Mouse (Mus musculus) heart, postnatal 0 days (tissue): ENCODE data around the gene 4932414N04Rik. TPM values are rescaled to one million over a fixed set of nuclear protein-coding genes. Genes with fewer than 3 reads are reported as not detected.
"Not testable (repeated sequence)": the region's sequence is repeated elsewhere in the genome, so short reads cannot be mapped to it uniquely, and the experiment has no call there.

ENCODE experiments used
- ATAC-seq: fragments of 200-750 bp; cut with Nextera tagmentation; 2 replicates; pipeline ENCODE4 v1.8.0; 2017; ENCODE audit warnings: low read depth, moderate number of reproducible peaks, moderate library complexity; ENCODE audit not compliant: insufficient read depth
- DNase-seq: peaks from one replicate; pipeline ENCODE4 v3.0.0-alpha.2; 2016; ENCODE audit warnings: low spot score
- H3K27ac ChIP-seq: fragments of 300-500 bp; sonication (generic); 2 replicates; pipeline ENCODE4 v1.5.1; 2014; ENCODE audit warnings: low read depth, mild to moderate bottlenecking
- H3K27me3 ChIP-seq: fragments of 300-500 bp; sonication (generic); 2 replicates; pipeline ENCODE4 v1.6.1; 2014; ENCODE audit warnings: low read length, mixed read lengths; ENCODE audit not compliant: control insufficient read depth, insufficient read depth
- H3K36me3 ChIP-seq: fragments of 300-500 bp; sonication (generic); replicated peaks from 2 replicates; pipeline ENCODE4 v1.6.1; 2014; ENCODE audit warnings: low read length, mixed read lengths; ENCODE audit not compliant: control insufficient read depth, insufficient read depth
- H3K4me1 ChIP-seq: fragments of 300-500 bp; sonication (generic); 2 replicates; pipeline ENCODE4 v1.6.1; 2014; ENCODE audit warnings: antibody characterized with exemption; ENCODE audit not compliant: control insufficient read depth, insufficient read depth
- H3K4me2 ChIP-seq: fragments of 300-500 bp; sonication (generic); 2 replicates; pipeline ENCODE4 v1.6.1; 2014; ENCODE audit warnings: low read depth, mild to moderate bottlenecking, low read length, moderate library complexity
- H3K4me3 ChIP-seq: fragments of 300-500 bp; sonication (generic); 2 replicates; pipeline ENCODE4 v1.5.1; 2014; ENCODE audit warnings: low read depth, low read length
- H3K9ac ChIP-seq: fragments of 300-500 bp; sonication (generic); replicated peaks from 2 replicates; pipeline ENCODE4 v1.6.1; 2014; ENCODE audit warnings: low read depth, low read length, mixed read lengths
- H3K9me3 ChIP-seq: fragments of 300-500 bp; sonication (generic); replicated peaks from 2 replicates; pipeline ENCODE4 v1.6.1; 2016; ENCODE audit warnings: low read length; ENCODE audit not compliant: control insufficient read depth
- CTCF ChIP-seq: IDR thresholded peaks from 2 replicates; pipeline ENCODE4 v1.5.1; 2016; ENCODE audit warnings: antibody characterized with exemption, control low read depth, low read depth
- EP300 ChIP-seq: IDR thresholded peaks from 2 replicates; pipeline ENCODE4 v1.6.1; 2016; ENCODE audit warnings: antibody characterized with exemption, low read depth
- WGBS: fragments of 180-500 bp; shearing (Covaris S2); extraction: QIAGEN DNeasy Blood & Tissue Kit; methylation state at CpG from one replicate; pipeline ENCODE4 v1.1.7; 2014; 5-methylcytosine and 5-hydroxymethylcytosine counted together
- polyA plus RNA-seq: library from polyadenylated mRNA; unstranded; fragments of >200 nt; fragmentation: Nextera tagmentation; extraction: Ambion mirVana; gene quantifications from 2 replicates; pipeline ENCODE4 v1.2.1, GENCODE M21; 2015
- total RNA-seq: library from RNA; depleted of rRNA; stranded (reverse); fragments of >200 nt; gene quantifications from 2 replicates; pipeline ENCODE4 v1.2.3, GENCODE M21; 2014; ENCODE audit warnings: low replicate concordance

The 4932414N04Rik gene
- total and polyA plus RNA-seq, 2 experiments from 2014 or later, result not detected

GRCm38 (mm10) chr2:68756793-68757192 lies 100.5 kb downstream of the 4932414N04Rik start:
- peak; percentile 47; the same call in 1 of the 2 replicates for ATAC-seq
- Histone ChIP-seq H3K4me1 (no peaks in the 10 kb centered on the region), H3K36me3 (no peaks in the 10 kb centered on the region), H3K9me3 (0 out of 2 replicates have a peak, but pooled peaks cover 4% of the 10 kb centered on the region), H3K4me3 (no peak overlapping the region), H3K4me2 (no peak overlapping the region), H3K27ac (no peak overlapping the region), H3K27me3 (no peaks in the 10 kb centered on the region), H3K9ac (no peak overlapping the region)
- TF ChIP-seq CTCF (peak; percentile 68), EP300 (no peak)
- DNase-seq, result peak; percentile 45
- WGBS, result 20% methylated on average over 6 of the region's 6 CpGs

- Histone ChIP-seq H3K36me3 (no peaks in the 10 kb centered on the region), H3K27me3 (no peaks in the 10 kb centered on the region), H3K4me2 (no peak overlapping the region), H3K27ac (no peak overlapping the region), H3K9me3 (no peaks in the 10 kb centered on the region), H3K4me3 (no peak overlapping the region), H3K9ac (no peak overlapping the region), H3K4me1 (no peaks in the 10 kb centered on the region)
- TF ChIP-seq EP300 (no peak), CTCF (no peak)
- ATAC-seq, result no peak
- WGBS, result 88% methylated on average over 1 of the region's 1 CpGs
- DNase-seq, result no peak
Measured at GRCm38 (mm10) chr2:68765371-68765770, 109.1 kb downstream of the 4932414N04Rik start.

- no peak overlapping the region for H3K27ac ChIP-seq
- H3K4me2 ChIP-seq, result no peak overlapping the region
- H3K9ac ChIP-seq, result no peak overlapping the region
- H3K36me3 ChIP-seq, result no peaks in the 10 kb centered on the region
- WGBS, result 71% methylated on average over 6 of the region's 6 CpGs
- TF ChIP-seq EP300, result no peak
- no peak for TF ChIP-seq CTCF
- no peaks in the 10 kb centered on the region for H3K4me1 ChIP-seq
- no peaks in the 10 kb centered on the region for H3K9me3 ChIP-seq
- H3K4me3 ChIP-seq, result no peak overlapping the region
- ATAC-seq (no peak), DNase-seq (no peak)
- no peaks in the 10 kb centered on the region for H3K27me3 ChIP-seq
Measured at GRCm38 (mm10) chr2:68767186-68767890, 111.1 kb downstream of the 4932414N04Rik start.

- Histone ChIP-seq H3K36me3 (no peaks in the 10 kb centered on the region), H3K4me1 (peaks cover 17% of the 10 kb centered on the region), H3K4me2 (peak overlapping the region; percentile 67), H3K9me3 (no peaks in the 10 kb centered on the region), H3K4me3 (peak overlapping the region; percentile 46), H3K9ac (peak overlapping the region; percentile 47; the same call in 1 of the 2 replicates), H3K27me3 (no peaks in the 10 kb centered on the region), H3K27ac (peak overlapping the region; percentile 74)
- ATAC-seq, result peak; percentile 60
- 10% methylated on average over 16 of the region's 16 CpGs for WGBS
- DNase-seq, result peak; percentile 60
- no peak for TF ChIP-seq CTCF
- no peak for TF ChIP-seq EP300
Measured at GRCm38 (mm10) chr2:68782268-68783132, 126.2 kb downstream of the 4932414N04Rik start.

GRCm38 (mm10) chr2:68783664-68784063 lies 127.4 kb downstream of the 4932414N04Rik start:
- not testable (repeated sequence) for H3K27ac ChIP-seq, ATAC-seq, H3K27me3 ChIP-seq, H3K9ac ChIP-seq, H3K4me2 ChIP-seq, H3K4me3 ChIP-seq, H3K36me3 ChIP-seq, H3K9me3 ChIP-seq, DNase-seq
- WGBS, result 92% methylated on average over 8 of the region's 8 CpGs
- peaks cover 17% of the 10 kb centered on the region for H3K4me1 ChIP-seq
